Mouse (Mus musculus) neural tube, embryonic 10.5 days (tissue): ENCODE measurements at regions not wholly inside any gene's neighbourhood (a gene's known extent, or its start where the extent isn't known, plus 50 kb on each side); places are given as distances from the start of the nearest gene placed in this dataset.

ENCODE experiments used
- DNase-seq: peaks from one replicate; pipeline ENCODE4 v3.0.0-alpha.2; 2017; ENCODE audit warnings: low spot score; ENCODE audit errors: extremely low spot score

- DNase-seq = no peak
These were observed 613.4 kb upstream of the 4930412O13Rik start for GRCm38 (mm10) chr2:9267675-9268074.

GRCm38 (mm10) chr2:9283441-9283840 lies 597.6 kb upstream of the 4930412O13Rik start:
- DNase-seq = no peak

- no peak for DNase-seq
These were observed 595.3 kb upstream of the 4930412O13Rik start for GRCm38 (mm10) chr2:9285800-9286199.

GRCm38 (mm10) chr2:9287077-9287476 lies 594.0 kb upstream of the 4930412O13Rik start:
- no peak for DNase-seq

- DNase-seq = no peak
These were observed 593.4 kb upstream of the 4930412O13Rik start for GRCm38 (mm10) chr2:9287623-9288022.

GRCm38 (mm10) chr2:9331630-9332352 lies 549.3 kb upstream of the 4930412O13Rik start:
- no peak for DNase-seq

- DNase-seq = no peak
These were observed 532.1 kb upstream of the 4930412O13Rik start for GRCm38 (mm10) chr2:9348982-9349381.

- DNase-seq = no peak
These were observed 531.1 kb upstream of the 4930412O13Rik start for GRCm38 (mm10) chr2:9349994-9350393.

GRCm38 (mm10) chr2:9352190-9352589 lies 528.9 kb upstream of the 4930412O13Rik start:
- DNase-seq = no peak

GRCm38 (mm10) chr2:9360020-9360419 lies 521.0 kb upstream of the 4930412O13Rik start:
- DNase-seq = no peak

- DNase-seq = no peak
These were observed 513.1 kb upstream of the 4930412O13Rik start for GRCm38 (mm10) chr2:9367801-9368584.

GRCm38 (mm10) chr2:9369572-9369971 lies 511.5 kb upstream of the 4930412O13Rik start:
- no peak for DNase-seq

- DNase-seq = no peak
These were observed 494.5 kb upstream of the 4930412O13Rik start for GRCm38 (mm10) chr2:9386566-9386965.

- no peak for DNase-seq
These were observed 493.0 kb upstream of the 4930412O13Rik start for GRCm38 (mm10) chr2:9388058-9388457.

GRCm38 (mm10) chr2:9395379-9395999 lies 485.6 kb upstream of the 4930412O13Rik start:
- no peak for DNase-seq

- no peak for DNase-seq
These were observed 479.6 kb upstream of the 4930412O13Rik start for GRCm38 (mm10) chr2:9401461-9401860.

- DNase-seq = no peak
These were observed 478.8 kb upstream of the 4930412O13Rik start for GRCm38 (mm10) chr2:9402281-9402680.

GRCm38 (mm10) chr2:9409075-9409474 lies 472.0 kb upstream of the 4930412O13Rik start:
- DNase-seq = no peak

GRCm38 (mm10) chr2:9422686-9423085 lies 458.4 kb upstream of the 4930412O13Rik start:
- no peak for DNase-seq

GRCm38 (mm10) chr2:9423534-9423933 lies 457.5 kb upstream of the 4930412O13Rik start:
- DNase-seq = no peak

GRCm38 (mm10) chr2:9433110-9433940 lies 447.7 kb upstream of the 4930412O13Rik start:
- DNase-seq = no peak
